Mouse (Mus musculus) C2C12 (cell line): Measurements from ENCODE around the gene Dner.

ENCODE experiments used
- CEBPB ChIP-seq: IDR thresholded peaks from one replicate; pipeline ENCODE4 v1.6.1; 2011; ENCODE audit warnings: low read depth, mild to moderate bottlenecking, control low read depth, moderate library complexity
- CTCF ChIP-seq: IDR thresholded peaks from one replicate; pipeline ENCODE4 v1.5.1; 2011; ENCODE audit not compliant: control insufficient read depth, insufficient read depth, insufficient read length
- FOSL1 ChIP-seq: IDR thresholded peaks from one replicate; pipeline ENCODE4 v1.8.0; 2011; ENCODE audit warnings: mild to moderate bottlenecking, low read length; ENCODE audit not compliant: poor library complexity, insufficient read depth, severe bottlenecking
- MAX ChIP-seq: IDR thresholded peaks from one replicate; pipeline ENCODE4 v1.6.1; 2011; ENCODE audit warnings: mild to moderate bottlenecking, control low read depth
- MYOD1 ChIP-seq: IDR thresholded peaks from one replicate; pipeline ENCODE4 v1.6.1; 2011; ENCODE audit warnings: low read depth; ENCODE audit not compliant: control insufficient read depth, insufficient read length
- MYOG ChIP-seq: IDR thresholded peaks from one replicate; pipeline ENCODE4 v1.6.1; 2011; ENCODE audit not compliant: control insufficient read depth, insufficient read length; ENCODE audit errors: extremely low read depth
- USF1 ChIP-seq: IDR thresholded peaks from one replicate; pipeline ENCODE4 v1.6.1; 2011; ENCODE audit warnings: low read depth, mild to moderate bottlenecking, control low read depth, moderate library complexity

- TF ChIP-seq CTCF (no peak), USF1 (no peak), MAX (no peak), FOSL1 (no peak), MYOG (no peak), CEBPB (no peak), MYOD1 (no peak)
These were observed 291.1 kb downstream of the Dner start for GRCm38 (mm10) chr1:84404880-84405279.
